Mouse (Mus musculus): Measurements from ENCODE around the gene Stag3.
A peak's percentile ranks its signal among the peaks of the same experiment; 100 is the strongest.

Stag3 gene

DNA sequence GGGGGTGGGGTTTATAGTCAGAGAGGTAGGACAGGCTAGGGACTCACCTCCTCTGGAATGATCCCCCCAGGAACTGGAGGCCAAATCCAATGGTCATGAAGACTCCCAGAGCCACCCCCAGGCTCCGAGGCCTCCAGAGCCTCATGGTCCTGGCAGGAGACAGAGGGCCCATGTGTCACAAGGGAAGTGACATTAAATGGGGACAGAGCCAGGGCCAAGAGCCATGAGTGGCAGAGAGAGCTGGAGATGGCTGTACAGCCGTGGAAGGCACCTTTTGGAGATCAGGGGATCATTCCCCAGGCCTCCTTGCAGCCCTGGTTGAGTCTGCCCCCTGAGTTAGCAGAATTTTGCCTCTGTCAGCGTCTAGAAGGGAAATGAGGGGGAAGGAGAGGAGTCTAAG, 8.8 kb upstream of the Stag3 start:
- DNase-seq = no peak

DNA sequence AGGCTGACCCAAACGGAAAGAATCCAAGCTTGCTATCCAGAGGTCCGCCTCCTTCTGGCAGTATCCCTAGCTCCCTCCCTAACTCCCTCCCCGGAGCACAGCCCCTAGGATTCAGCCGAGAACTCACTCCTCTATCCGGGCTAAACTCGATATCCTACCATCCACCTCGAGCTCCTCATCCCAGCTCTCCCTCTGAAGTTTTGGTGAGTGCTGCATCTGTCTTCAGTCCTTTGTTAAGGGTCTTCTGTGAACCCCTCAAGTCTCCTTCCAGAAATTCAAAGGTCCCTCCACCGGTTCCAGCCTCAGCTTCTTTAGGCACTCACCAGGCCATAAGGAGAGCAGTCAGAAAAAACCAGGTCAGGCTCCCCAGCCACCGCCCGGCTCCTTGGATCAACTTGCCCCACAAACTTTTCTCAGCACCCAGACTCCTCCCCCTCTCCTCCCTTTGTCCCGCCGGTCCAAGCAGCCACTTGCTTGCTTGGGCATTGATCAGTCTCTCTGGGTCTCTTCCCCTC, 7.6 kb upstream of the Stag3 start, which contains the start of gene Gal3st4:
Gal3st4 (minus strand) TSS at position 432 of the 515 bp plus-strand sequence.
- DNase-seq = no peak

DNA sequence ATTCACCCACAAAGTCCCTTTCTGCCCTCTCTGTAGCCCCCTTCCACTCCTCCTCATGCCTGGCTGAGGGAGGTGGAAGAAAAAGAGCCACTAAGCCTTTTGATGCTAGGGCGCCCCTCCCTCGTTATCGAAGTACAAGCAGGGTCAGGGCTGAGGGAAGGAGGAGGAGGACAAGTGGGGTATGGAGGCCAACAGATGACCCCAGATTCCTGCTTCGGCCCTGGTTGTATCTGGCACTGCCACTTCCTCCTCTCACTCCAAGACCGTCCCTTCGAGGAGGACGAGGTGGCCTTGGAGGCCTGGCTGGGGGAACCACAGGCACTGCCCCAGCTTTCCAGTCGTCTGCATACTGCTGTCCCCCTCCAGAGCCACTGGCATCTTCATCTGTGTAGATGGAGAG, 5.9 kb upstream of the Stag3 start:
- DNase-seq = no peak

DNA sequence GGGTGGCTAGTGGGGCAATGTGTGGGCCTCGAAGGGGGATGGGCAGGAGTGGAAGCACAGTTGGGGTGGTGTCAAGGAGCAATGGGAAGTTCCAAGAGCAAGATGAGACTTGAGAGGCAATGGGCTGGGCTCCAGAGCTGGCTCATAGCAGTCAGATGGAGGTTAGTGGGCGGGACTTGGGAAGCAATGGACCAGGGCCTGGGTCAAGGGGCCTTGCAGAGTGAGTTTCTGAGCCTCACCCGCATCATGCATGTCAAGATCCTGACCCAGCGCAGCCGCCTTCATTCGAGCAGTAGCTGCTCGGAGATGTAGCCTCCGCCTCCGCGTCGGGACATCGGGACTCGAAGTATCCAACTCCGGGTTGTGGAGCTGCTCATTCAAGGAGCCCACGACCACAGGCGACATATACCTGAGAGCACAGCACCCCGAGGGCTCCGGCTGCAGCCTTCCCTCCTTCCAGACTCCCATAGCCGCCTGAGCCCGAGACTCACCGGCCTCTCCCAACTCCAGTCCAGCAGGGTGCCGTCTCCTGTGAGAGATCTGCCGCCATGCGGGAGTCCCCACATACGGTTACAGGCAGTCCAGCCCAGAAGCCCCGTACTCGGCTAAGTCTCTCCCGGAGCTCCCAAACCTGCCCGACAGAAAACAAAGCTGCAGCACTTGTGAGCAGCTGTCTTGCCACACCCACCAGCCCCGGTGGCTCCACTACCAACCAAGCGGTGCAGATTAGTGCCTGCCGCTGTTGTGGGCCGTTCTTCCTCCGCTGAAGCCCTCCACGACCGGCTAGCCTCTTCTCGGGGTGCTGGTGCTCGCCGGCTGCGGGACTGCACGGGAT, 4.6 kb upstream of the Stag3 start:
- DNase-seq = no peak

DNA sequence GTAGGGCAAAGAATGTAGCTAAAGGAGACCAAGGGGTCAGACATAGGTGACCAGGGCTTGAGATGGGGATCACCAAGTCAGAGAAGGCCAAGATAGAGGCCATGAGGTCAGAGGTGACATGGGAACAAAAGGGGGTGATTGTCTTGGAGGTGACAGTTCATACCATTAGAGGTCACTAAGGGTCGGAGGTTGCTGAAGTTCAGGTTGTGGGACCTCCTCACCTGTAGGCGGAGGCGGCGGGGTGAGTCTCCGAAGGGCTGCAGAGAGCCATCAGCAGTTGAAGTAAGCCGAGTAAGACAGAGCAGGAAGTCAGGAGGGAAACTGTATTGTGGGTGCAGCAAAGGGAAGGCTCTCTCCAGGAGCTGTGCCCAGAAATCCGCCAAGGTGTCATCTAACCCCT, 2.0 kb upstream of the Stag3 start:
- DNase-seq = peak in 1 of 2 experiments; percentile 0

DNA sequence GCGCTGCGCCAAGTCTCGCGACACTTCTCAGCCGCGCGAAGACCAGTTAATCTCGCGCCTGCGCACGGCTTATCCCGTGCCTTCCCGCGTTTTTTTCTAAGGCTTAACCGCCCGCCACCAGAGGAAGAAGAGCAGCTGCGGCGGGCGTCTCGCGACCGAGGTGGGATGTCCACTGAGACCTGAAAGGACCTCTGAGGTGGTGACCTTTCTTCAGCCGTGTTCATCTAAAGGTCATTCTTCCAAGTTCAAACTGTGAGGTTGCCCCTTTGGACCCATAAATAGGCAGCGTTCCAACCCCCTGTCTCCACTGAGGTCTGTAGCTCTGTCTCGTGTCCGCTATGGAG, 357 bp downstream of the Stag3 start:
- DNase-seq = no peak

DNA sequence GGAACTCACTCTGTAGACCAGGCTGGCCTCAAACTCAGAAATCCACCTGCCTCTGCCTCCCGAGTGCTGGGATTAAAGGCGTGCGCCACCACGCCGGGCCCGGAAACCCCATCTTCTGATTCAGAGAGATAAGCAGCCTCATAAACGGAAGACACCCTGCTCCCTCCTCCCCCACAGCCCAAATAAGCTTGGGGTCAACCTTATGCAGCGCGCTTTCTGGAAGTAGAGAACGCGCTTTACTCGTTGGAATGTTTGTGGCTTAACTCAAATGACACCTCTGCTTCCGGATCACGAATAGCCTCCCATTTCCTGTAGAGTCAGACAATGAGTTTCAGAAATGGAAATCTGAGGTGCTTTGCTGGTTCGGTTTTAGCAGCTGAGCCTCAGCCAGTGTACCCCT, 789 bp downstream of the Stag3 start:
- peak in 1 of 2 experiments; percentile 0 for DNase-seq

DNA sequence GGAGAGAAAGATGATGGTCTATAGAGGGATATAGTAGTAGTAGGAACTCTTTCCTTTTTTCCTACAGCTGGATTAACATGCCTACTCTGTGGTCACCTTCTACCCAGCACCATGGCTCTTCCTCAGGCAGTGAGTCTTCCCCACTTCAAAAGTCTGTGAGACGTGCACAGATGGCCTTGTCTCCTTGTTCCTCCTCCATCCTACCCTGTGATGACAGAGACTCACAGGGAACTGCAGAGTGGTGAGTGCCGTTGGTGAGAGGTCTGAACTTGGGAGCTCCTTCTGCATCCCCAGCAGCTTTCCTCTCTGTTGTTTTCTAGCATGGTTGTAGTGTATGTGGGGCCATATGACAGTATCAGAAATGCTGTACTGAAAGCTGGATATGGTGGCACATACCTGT, 1.8 kb downstream of the Stag3 start:
- no peak for DNase-seq

DNA sequence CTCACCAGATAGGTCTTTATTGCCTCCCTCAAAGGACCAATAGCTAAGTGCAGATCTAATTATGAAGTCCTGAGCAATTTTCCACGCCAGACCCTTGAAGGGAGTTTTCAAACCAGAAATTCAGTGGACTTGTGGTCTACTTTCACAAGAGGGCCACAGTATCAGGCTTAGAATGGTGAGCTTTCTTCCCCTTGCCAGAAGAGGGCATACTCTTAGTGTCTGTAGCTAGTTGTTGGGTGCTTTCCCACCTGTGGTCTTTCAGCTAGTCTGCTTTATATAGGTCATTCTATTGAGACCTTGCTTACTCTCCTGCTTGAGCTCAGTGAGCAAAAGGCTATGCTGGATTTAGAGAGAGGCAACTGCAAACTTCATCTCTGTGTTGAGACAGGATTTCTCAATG, 3.5 kb downstream of the Stag3 start:
- DNase-seq = no peak

DNA sequence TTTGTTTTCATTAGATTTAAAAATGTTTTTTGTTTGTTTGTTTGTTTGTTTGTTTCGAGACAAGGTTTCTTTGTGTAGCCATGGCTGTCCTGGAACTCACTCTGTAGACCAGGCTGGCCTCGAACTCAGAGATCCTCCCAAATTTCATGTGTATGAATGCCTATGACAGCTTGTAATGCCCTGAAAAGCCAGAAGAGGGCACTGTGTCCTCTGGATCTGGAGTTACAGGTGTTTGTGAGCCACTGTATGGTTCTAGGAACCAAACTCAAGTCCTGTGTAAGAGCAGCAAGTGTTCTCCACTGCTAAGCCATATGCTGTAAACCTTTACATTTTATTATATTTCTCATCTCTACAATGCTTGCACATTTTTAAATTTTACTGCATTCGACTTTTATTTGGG, 7.8 kb downstream of the Stag3 start:
- DNase-seq = no peak

DNA sequence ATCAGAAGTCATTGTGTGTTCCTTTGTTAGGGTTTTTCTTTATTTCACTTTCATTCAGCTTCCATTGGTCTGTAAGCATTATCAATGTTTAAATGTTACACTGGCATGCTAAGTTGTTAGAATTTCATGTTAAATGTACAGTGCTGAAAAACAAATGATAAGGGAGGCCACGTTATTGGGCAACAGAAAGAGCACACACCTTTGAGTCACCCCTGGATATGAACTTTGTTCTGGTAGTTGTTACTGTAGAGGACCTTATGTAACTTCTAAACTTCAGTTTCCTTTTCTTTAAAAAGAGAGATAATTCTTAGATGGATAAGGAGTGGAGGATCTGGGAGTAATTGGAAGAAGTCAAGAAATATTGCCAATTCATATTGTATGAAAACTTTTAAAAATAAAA, 11.6 kb downstream of the Stag3 start:
- DNase-seq = no peak

DNA sequence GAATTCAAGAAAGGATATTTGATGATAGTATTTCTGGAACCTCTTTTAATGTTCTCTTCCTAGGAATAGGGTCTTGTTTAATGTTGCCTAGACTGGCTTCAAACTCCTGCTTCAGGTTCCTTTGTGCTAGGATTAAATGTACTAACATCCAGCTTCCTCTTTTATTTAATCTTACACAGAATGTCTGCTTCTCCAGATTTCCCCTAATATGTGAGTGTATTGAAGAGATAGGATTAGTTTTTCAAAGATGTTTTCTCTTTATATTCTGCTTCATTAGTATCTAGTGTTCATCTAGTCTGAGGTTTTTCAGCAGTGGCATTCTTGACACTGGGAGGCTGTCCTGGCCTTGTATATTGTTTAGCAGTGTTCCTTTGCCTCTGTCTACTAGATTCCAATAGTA, 14.1 kb downstream of the Stag3 start:
- no peak for DNase-seq

DNA sequence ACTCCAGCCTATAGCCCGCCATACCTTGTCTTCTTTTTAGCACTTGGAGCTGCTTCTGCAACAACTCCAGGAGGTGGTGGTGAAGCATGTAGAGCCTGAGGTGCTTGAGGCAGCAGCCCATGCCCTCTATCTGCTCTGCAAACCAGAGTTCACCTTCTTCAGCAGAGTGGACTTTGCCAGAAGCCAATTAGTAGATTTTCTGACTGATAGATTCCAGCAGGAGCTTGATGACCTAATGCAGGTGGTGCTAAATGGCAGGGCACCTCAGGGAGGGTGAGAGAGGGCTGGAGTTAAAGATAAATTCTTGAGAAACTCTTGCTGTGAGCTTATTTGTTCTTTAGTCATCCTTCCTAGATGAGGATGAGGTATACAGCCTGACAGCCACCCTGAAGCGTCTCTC, 19.6 kb downstream of the Stag3 start:
- DNase-seq = no peak

DNA sequence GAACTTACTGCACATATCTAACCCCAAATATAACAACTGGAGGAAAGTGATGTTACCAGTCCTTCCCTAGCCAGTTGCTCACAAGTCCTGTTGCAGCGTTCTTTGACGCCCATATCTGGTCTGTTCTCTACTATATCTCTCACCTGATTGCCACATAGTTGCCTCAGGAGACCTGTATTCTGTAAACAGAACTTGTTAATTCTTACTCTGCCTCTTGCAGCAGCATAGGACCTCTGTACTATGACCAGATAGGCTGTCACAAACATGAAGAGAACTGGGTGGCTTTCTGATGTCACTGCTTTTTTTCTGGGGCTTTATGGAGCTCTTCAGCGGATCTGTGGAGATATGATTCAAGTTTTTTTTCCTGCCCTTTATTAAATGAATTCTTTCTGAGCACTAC, 32.8 kb downstream of the Stag3 start:
- no peak for DNase-seq

DNA sequence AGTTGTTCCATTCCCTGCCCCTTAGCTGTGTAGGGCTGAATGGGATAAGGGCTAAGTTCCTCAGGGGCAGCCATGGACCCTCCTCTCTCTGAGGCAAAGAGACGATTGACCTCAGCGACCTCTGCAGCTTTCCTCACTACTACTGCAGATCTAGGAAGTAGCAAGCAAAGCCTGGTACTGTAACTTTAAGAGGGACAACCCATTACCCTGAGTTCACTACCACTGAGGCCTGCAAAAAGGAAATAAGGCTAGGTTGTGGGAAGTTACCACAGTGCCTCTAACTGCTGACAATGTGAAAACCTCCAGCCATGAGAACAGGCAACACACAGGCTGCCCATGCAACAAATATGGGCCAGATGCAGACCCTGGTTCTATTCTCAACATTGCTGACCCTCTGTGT, 61.6 kb downstream of the Stag3 start, which contains the start of gene Pvrig:
Pvrig (plus strand) TSS at position 301 of the 400 bp plus-strand sequence.
- DNase-seq = no peak

DNA sequence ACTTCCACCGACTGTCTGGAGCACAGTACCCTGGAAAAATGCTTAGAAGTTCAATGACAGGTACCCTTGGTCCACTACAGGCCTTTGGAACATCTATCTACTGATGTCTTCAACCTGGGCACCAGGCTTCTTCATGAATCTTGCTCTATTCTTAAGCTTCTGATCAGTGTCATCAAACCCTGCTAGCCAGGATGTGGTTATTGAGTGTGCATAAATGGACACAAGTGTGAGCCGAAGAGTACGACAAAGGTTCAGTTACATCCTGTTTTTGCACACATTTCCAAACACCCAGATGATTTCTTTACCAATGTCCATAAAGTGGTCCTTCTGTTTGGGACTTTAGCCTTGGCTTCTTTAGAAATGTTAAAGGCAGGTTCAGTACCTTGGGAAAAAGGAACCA, 63.2 kb downstream of the Stag3 start:
- DNase-seq = no peak

Measured in cerebellum, postnatal 36 days (tissue).